Mouse (Mus musculus): ENCODE data around the gene A630001G21Rik. TPM values are rescaled to one million over a fixed set of nuclear protein-coding genes. Genes with fewer than 3 reads are reported as not detected.

The A630001G21Rik gene
- total and polyA plus RNA-seq, 2 experiments from 2014 or later, result 0.60 TPM; not detected in 1

DNA sequence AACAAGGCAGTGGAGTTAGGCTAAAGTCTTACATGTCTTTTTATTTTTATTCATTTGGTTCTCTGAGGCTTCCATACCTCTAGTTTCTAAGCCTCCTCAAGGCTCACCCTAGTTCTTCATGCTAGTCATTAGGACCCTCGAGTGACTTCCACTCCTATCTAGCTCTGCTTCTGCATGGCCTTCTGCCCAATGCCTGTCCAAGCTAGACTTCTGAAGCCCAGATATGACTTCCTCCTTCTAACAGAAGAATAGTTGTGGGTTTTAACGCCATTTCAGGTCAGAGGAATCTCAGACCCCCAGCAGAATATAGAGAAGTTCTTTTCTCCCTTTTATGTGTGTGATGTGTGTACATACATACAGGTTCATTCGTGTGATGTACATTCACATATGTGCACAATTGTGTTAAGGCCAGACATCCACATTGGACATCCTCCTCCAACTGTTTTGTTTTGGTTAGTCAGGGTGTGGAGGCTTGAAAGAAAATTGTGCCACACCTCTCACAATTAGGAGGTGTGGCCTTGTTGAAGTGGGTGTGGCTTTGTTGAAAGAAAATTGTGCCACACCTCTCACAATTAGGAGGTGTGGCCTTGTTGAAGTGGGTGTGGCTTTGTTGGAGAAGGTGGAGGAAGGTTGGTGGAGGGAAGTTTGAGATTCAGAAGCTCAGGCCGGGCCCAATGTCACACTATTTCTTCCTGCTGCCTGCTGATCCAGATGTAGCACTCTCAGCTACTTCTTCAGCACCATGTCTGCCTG is 1.2 kb upstream of the A630001G21Rik start:
- no peaks in the 10 kb centered on the region for H3K4me1 ChIP-seq (ENCODE audit: control insufficient read depth, insufficient read depth)
- no peak overlapping the region for H3K27ac ChIP-seq (ENCODE audit: low read depth)
- TF ChIP-seq CTCF (IDR thresholded peaks at IDR 0.05; ENCODE audit: low read depth) (no peak), EP300 (IDR thresholded peaks at IDR 0.05; ENCODE audit: low read depth) (no peak)
- WGBS, result 55% methylated on average over 4 of the region's 4 CpGs
- H3K9ac ChIP-seq (replicated peaks; ENCODE audit: low read depth, low read length), result no peak overlapping the region
- ATAC-seq (ENCODE audit: insufficient read depth, low read depth) (no peak), DNase-seq (ENCODE audit: low spot score) (no peak)
- H3K36me3 ChIP-seq (replicated peaks; ENCODE audit: control insufficient read depth, insufficient read depth, low read length), result no peaks in the 10 kb centered on the region
- no peaks in the 10 kb centered on the region for H3K9me3 ChIP-seq (replicated peaks; ENCODE audit: control insufficient read depth, low read length)
- H3K27me3 ChIP-seq (ENCODE audit: control insufficient read depth, insufficient read depth, low read length), result no peaks in the 10 kb centered on the region
- no peak overlapping the region for H3K4me3 ChIP-seq (ENCODE audit: low read depth, low read length)
- H3K4me2 ChIP-seq (ENCODE audit: low read depth, low read length), result no peak overlapping the region

GRCm38 (mm10) chr1:85779012-85779411 is 569 bp upstream of the A630001G21Rik start:
- 48% methylated on average over 3 of the region's 3 CpGs for WGBS
- Histone ChIP-seq H3K36me3 (replicated peaks; ENCODE audit: control insufficient read depth, insufficient read depth, low read length) (no peaks in the 10 kb centered on the region), H3K27ac (ENCODE audit: low read depth) (no peak overlapping the region), H3K9ac (replicated peaks; ENCODE audit: low read depth, low read length) (no peak overlapping the region), H3K9me3 (replicated peaks; ENCODE audit: control insufficient read depth, low read length) (no peaks in the 10 kb centered on the region), H3K4me2 (ENCODE audit: low read depth, low read length) (no peak overlapping the region), H3K4me3 (ENCODE audit: low read depth, low read length) (no peak overlapping the region), H3K4me1 (ENCODE audit: control insufficient read depth, insufficient read depth) (no peaks in the 10 kb centered on the region), H3K27me3 (ENCODE audit: control insufficient read depth, insufficient read depth, low read length) (no peaks in the 10 kb centered on the region)
- TF ChIP-seq EP300 (IDR thresholded peaks at IDR 0.05; ENCODE audit: low read depth), result no peak
- TF ChIP-seq CTCF (IDR thresholded peaks at IDR 0.05; ENCODE audit: low read depth), result no peak
- no peak for ATAC-seq (ENCODE audit: insufficient read depth, low read depth)
- no peak for DNase-seq (ENCODE audit: low spot score)

DNA sequence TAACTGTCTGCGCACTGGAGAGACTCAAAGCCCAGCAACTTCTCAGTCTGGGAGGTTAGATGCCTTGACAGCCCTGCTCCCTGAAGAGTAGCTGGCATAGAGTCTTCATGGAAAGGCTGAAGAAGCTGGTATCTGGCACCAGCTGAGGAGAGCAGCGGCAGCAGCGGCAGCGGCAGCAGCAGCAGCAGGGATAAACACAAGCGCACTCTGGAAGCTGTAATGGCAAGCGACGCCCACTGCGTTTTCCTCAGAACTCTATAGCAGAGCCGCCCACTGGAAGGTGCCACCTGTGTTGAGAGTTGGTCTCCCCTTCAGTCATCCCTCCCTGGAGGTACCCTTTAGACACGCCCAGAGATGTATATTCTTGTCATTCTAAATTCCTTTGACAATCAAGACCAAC is 2.3 kb downstream of the A630001G21Rik start:
- 42% methylated on average over 10 of the region's 10 CpGs for WGBS
- no peaks in the 10 kb centered on the region for H3K4me1 ChIP-seq (ENCODE audit: control insufficient read depth, insufficient read depth)
- H3K27ac ChIP-seq (ENCODE audit: low read depth), result no peak overlapping the region
- H3K27me3 ChIP-seq (ENCODE audit: control insufficient read depth, insufficient read depth, low read length), result no peaks in the 10 kb centered on the region
- no peak overlapping the region for H3K9ac ChIP-seq (replicated peaks; ENCODE audit: low read depth, low read length)
- no peaks in the 10 kb centered on the region for H3K36me3 ChIP-seq (replicated peaks; ENCODE audit: control insufficient read depth, insufficient read depth, low read length)
- DNase-seq (ENCODE audit: low spot score), result no peak
- TF ChIP-seq CTCF (IDR thresholded peaks at IDR 0.05; ENCODE audit: low read depth), result no peak
- no peak for TF ChIP-seq EP300 (IDR thresholded peaks at IDR 0.05; ENCODE audit: low read depth)
- H3K4me3 ChIP-seq (ENCODE audit: low read depth, low read length), result no peak overlapping the region
- no peak overlapping the region for H3K4me2 ChIP-seq (ENCODE audit: low read depth, low read length)
- H3K9me3 ChIP-seq (replicated peaks; ENCODE audit: control insufficient read depth, low read length), result no peaks in the 10 kb centered on the region
- ATAC-seq (ENCODE audit: insufficient read depth, low read depth), result no peak

DNA sequence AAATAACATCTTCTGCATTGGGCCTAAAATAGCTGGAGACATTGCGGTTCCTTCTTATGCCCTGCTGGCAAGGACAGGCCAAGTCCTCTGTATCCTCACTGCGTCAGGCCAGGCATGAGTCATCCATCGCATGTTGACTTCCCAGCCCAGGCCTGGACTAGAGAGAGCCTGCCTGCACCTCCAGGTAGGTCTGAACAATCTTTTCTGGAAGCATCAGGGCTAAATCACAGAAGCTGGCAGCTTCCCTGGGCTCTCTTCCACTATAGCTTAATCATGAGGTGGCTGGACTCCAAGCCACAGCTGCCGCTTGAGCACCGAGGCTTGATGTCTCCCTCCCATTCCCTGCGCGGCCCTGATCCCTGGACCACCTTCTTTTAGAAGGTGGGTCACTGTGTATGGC is 3.3 kb downstream of the A630001G21Rik start:
- DNase-seq (ENCODE audit: low spot score) (no peak), ATAC-seq (ENCODE audit: insufficient read depth, low read depth) (no peak)
- H3K4me2 ChIP-seq (ENCODE audit: low read depth, low read length), result no peak overlapping the region
- no peaks in the 10 kb centered on the region for H3K27me3 ChIP-seq (ENCODE audit: control insufficient read depth, insufficient read depth, low read length)
- H3K4me3 ChIP-seq (ENCODE audit: low read depth, low read length), result no peak overlapping the region
- H3K36me3 ChIP-seq (replicated peaks; ENCODE audit: control insufficient read depth, insufficient read depth, low read length), result no peaks in the 10 kb centered on the region
- WGBS, result 64% methylated on average over 7 of the region's 7 CpGs
- H3K4me1 ChIP-seq (ENCODE audit: control insufficient read depth, insufficient read depth), result no peaks in the 10 kb centered on the region
- H3K27ac ChIP-seq (ENCODE audit: low read depth), result no peak overlapping the region
- H3K9me3 ChIP-seq (replicated peaks; ENCODE audit: control insufficient read depth, low read length), result no peaks in the 10 kb centered on the region
- H3K9ac ChIP-seq (replicated peaks; ENCODE audit: low read depth, low read length), result no peak overlapping the region
- TF ChIP-seq CTCF (IDR thresholded peaks at IDR 0.05; ENCODE audit: low read depth) (no peak), EP300 (IDR thresholded peaks at IDR 0.05; ENCODE audit: low read depth) (no peak)

DNA sequence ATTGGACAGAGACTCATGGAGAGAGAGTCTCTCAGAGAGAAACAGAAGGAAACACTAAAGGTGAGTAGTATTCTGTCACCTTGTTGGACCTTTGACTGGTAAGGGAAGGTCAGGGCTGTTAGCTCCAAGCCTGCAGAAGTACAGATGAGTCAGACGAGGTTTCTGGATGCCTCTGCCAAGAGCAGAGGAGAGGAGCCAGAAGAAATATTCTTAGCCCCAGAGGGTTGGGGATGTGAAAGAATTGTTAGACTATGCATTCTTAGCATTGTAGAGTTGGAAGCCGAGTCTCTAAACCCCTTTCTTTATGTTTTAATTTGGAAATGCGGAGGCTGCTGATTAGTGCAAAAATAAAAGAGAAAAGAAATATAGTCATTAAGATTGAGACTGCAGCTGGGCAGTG is 6.5 kb downstream of the A630001G21Rik start:
- Histone ChIP-seq H3K4me3 (ENCODE audit: low read depth, low read length) (no peak overlapping the region), H3K4me2 (ENCODE audit: low read depth, low read length) (no peak overlapping the region), H3K4me1 (ENCODE audit: control insufficient read depth, insufficient read depth) (no peaks in the 10 kb centered on the region), H3K9me3 (replicated peaks; ENCODE audit: control insufficient read depth, low read length) (no peaks in the 10 kb centered on the region), H3K9ac (replicated peaks; ENCODE audit: low read depth, low read length) (no peak overlapping the region), H3K27ac (ENCODE audit: low read depth) (no peak overlapping the region), H3K27me3 (ENCODE audit: control insufficient read depth, insufficient read depth, low read length) (no peaks in the 10 kb centered on the region), H3K36me3 (replicated peaks; ENCODE audit: control insufficient read depth, insufficient read depth, low read length) (no peaks in the 10 kb centered on the region)
- no peak; the same call in 1 of the 2 replicates for ATAC-seq (ENCODE audit: insufficient read depth, low read depth)
- DNase-seq (ENCODE audit: low spot score), result no peak
- 48% methylated on average over 3 of the region's 3 CpGs for WGBS
- TF ChIP-seq EP300 (IDR thresholded peaks at IDR 0.05; ENCODE audit: low read depth) (no peak), CTCF (IDR thresholded peaks at IDR 0.05; ENCODE audit: low read depth) (no peak)

GRCm38 (mm10) chr1:85767754-85768153 is 10.7 kb downstream of the A630001G21Rik start:
- no peaks in the 10 kb centered on the region for H3K36me3 ChIP-seq (replicated peaks; ENCODE audit: control insufficient read depth, insufficient read depth, low read length)
- H3K27ac ChIP-seq (ENCODE audit: low read depth), result no peak overlapping the region
- ATAC-seq (ENCODE audit: insufficient read depth, low read depth) (no peak), DNase-seq (ENCODE audit: low spot score) (no peak)
- WGBS, result 63% methylated on average over 1 of the region's 1 CpGs
- no peaks in the 10 kb centered on the region for H3K9me3 ChIP-seq (replicated peaks; ENCODE audit: control insufficient read depth, low read length)
- H3K27me3 ChIP-seq (ENCODE audit: control insufficient read depth, insufficient read depth, low read length), result no peaks in the 10 kb centered on the region
- TF ChIP-seq EP300 (IDR thresholded peaks at IDR 0.05; ENCODE audit: low read depth) (no peak), CTCF (IDR thresholded peaks at IDR 0.05; ENCODE audit: low read depth) (no peak)
- H3K9ac ChIP-seq (replicated peaks; ENCODE audit: low read depth, low read length), result no peak overlapping the region
- H3K4me3 ChIP-seq (ENCODE audit: low read depth, low read length), result no peak overlapping the region
- no peak overlapping the region for H3K4me2 ChIP-seq (ENCODE audit: low read depth, low read length)
- H3K4me1 ChIP-seq (ENCODE audit: control insufficient read depth, insufficient read depth), result no peaks in the 10 kb centered on the region
